Mouse (Mus musculus): ENCODE results near the gene Irf2bpl.

DNA sequence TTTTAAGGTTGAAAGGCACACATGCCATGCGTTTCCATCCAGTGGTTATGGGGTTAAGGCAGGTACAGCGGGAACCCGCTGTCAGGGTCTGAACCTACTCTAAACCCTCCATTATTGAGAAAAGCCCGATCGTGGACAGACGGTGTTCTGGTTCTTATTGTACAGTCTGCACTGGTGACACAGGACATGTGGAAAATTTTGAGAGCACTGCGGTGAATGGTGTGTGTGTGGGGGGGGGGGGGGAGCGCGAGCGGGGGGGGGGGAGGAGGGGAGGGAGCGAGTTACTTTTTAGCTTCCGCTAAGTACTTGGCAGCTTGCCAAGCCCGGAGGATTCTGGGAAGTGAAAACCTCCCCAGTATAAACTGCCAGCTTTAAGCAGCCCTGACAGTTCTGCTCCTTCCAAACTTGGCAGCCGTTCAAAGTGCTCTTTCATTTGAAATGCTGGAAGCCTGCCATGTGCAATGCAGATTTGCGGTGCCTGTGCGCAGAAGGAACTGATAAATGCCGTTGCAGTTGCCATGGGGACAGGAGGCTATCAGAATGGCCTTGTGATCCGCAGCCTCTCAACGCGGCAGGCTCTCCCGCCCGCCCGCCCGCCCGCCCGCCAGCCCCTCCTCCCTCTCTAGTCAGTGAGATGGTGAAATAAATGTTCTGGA lies 9.7 kb upstream of the Irf2bpl start:
- TF ChIP-seq POLR2AphosphoS2 (IDR thresholded peaks at IDR 0.05; ENCODE audit: low read depth, low read length) (peak; percentile 79; the same call in 1 of the 2 replicates), CTCF (conservative IDR thresholded peaks at IDR 0.05 in 1 of 2, IDR thresholded peaks at IDR 0.05 in 1 of 2; ENCODE audit: low read depth in 2 of 2, low read length in 2 of 2) (no peak), USF1 (IDR thresholded peaks at IDR 0.05; ENCODE audit: low read depth, low read length) (no peak), EP300 (IDR thresholded peaks at IDR 0.05; ENCODE audit: low read length) (peak; percentile 49; the same call in 1 of the 2 replicates), NRF1 (IDR thresholded peaks at IDR 0.05; ENCODE audit: low read depth, low read length) (peak; percentile 53), ZNF384 (IDR thresholded peaks at IDR 0.05; ENCODE audit: low read depth, low read length) (peak; percentile 40), UBTF (IDR thresholded peaks at IDR 0.05; ENCODE audit: low read depth, low read length) (no peak), E2F4 (IDR thresholded peaks at IDR 0.05; ENCODE audit: insufficient replicate concordance, low read depth, low read length) (0 out of 2 replicates have a peak, but pooled peaks have one; percentile 50), POLR2A (IDR thresholded peaks at IDR 0.05; ENCODE audit: low read depth, low read length) (peak; percentile 70), CHD2 (IDR thresholded peaks at IDR 0.05; ENCODE audit: low read length) (peak; percentile 76), CHD1 (IDR thresholded peaks at IDR 0.05; ENCODE audit: low read depth, low read length) (0 out of 2 replicates have a peak, but pooled peaks have one; percentile 23), ZC3H11A (IDR thresholded peaks at IDR 0.05; ENCODE audit: low read depth, low read length) (no peak)

Data from CH12.LX (cell line).